ENCODE assay signal across 20 mouse cellular contexts in the genomic region with DNA sequence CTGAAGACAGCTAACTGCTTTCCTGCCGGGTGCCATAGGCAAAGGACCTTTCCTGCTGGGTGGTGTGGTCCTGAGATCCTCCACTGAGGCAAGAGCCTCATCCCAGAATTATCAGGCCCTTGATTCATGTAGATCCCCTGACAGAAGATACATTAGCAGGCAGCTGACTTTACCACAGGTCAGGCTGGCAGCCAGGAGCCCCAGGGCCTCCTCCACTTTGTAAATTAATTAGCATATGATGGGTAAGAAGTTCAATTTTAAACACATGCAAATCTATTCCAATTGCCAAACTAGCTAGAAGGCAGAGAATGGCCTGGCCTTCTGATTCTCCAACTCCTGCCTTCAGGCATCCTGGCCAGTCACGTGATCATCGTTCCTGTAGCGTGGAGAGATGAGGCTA. TPM values are rescaled to one million over a fixed set of nuclear protein-coding genes. Genes with fewer than 3 reads are reported as not detected.
A peak's percentile ranks its signal among the peaks of the same experiment; 100 is the strongest.
DNase-seq lines count a peak whose midpoint lies in the region; ATAC-seq lines count a peak whose summit lies in the region.
"Had no signal": no experiment of that assay in that cellular context is flagged by ENCODE, and none has a peak within 500 bp of the region (broad histone marks: within the 10 kb centered on the region; RNA-seq: fewer than 3 reads in every experiment).

No protein-coding gene starts in this region.

- H3K4me1 ChIP-seq in hindbrain, embryonic 16.5 days (ENCODE audit: control insufficient read depth, insufficient read depth, low read depth, low read length): no peaks in the 10 kb centered on the region; the same call in 1 of the 2 replicates
- no peaks in the 10 kb centered on the region; the same call in 1 of the 2 replicates for H3K4me1 ChIP-seq in hindbrain, embryonic 10.5 days (replicated peaks)
- H3K4me1 ChIP-seq: embryonic facial prominence, embryonic 10.5 days; forebrain, embryonic 10.5 days had no signal

- intact Hi-C loops in gastrocnemius, postnatal 14 days (cut with DNase I; ENCODE audit: low total_unique reads): no loop called here

- H3K4me2 ChIP-seq in hindbrain, embryonic 16.5 days (ENCODE audit: low read length): no peak overlapping the region
- H3K4me2 ChIP-seq: heart, embryonic 11.5 days; heart, embryonic 15.5 days; hindbrain, embryonic 15.5 days had no signal

- no peak overlapping the region for H3K9ac ChIP-seq in hindbrain, embryonic 16.5 days (ENCODE audit: low read depth, low read length)
- H3K9ac ChIP-seq: heart, embryonic 15.5 days; hindbrain, embryonic 15.5 days had no signal

- 59% methylated on average over 4 of the region's 4 CpGs for WGBS in hindbrain, embryonic 16.5 days
- 83% methylated on average over 4 of the region's 4 CpGs for WGBS in hindbrain, embryonic 10.5 days

- no peaks in the 10 kb centered on the region for H3K36me3 ChIP-seq in hindbrain, embryonic 16.5 days (ENCODE audit: control insufficient read depth, insufficient read depth, low read length)
- H3K36me3 ChIP-seq in hindbrain, embryonic 10.5 days: no peaks in the 10 kb centered on the region
- H3K36me3 ChIP-seq: embryonic facial prominence, embryonic 10.5 days; forebrain, embryonic 10.5 days; heart, embryonic 15.5 days; hindbrain, embryonic 15.5 days had no signal

- DNase-seq in hindbrain, embryonic 10.5 days (ENCODE audit: low spot score): no peak
- DNase-seq in ZHBTc4 (ENCODE audit: low read depth, low spot score): peak; percentile 10
- DNase-seq in cerebellum, adult 9-10 months: peak; percentile 42
- DNase-seq in cerebellum, postnatal 25 days: peak; percentile 27 to 32
- no peak for DNase-seq in gastrocnemius, postnatal 14 days
- no peak for DNase-seq in layer of hippocampus, postnatal 14 days (ENCODE audit: low spot score in 2 of 2)
- DNase-seq: adrenal gland, postnatal 14 days; heart, adult 2 months; kidney, adult 9 months had no signal

- H3K4me3 ChIP-seq in hindbrain, embryonic 16.5 days (ENCODE audit: low read length): no peak overlapping the region
- no peak overlapping the region for H3K4me3 ChIP-seq in hindbrain, embryonic 10.5 days
- H3K4me3 ChIP-seq: embryonic facial prominence, embryonic 10.5 days; forebrain, embryonic 10.5 days; heart, adult 2 months; heart, embryonic 15.5 days; hindbrain, embryonic 15.5 days had no signal

- H3K27me3 ChIP-seq in hindbrain, embryonic 16.5 days (replicated peaks; ENCODE audit: control insufficient read depth, insufficient read depth, low read length): no peaks in the 10 kb centered on the region
- no peaks in the 10 kb centered on the region for H3K27me3 ChIP-seq in hindbrain, embryonic 10.5 days (ENCODE audit: insufficient read depth, poor library complexity, severe bottlenecking)
- H3K27me3 ChIP-seq: heart, embryonic 15.5 days; hindbrain, embryonic 15.5 days had no signal

- H3K27ac ChIP-seq in hindbrain, embryonic 16.5 days (ENCODE audit: low read depth, low read length): no peak overlapping the region
- H3K27ac ChIP-seq in hindbrain, embryonic 10.5 days: no peak overlapping the region
- H3K27ac ChIP-seq: embryonic facial prominence, embryonic 10.5 days; forebrain, embryonic 10.5 days; heart, adult 2 months; heart, embryonic 15.5 days; hindbrain, embryonic 15.5 days; kidney, postnatal 0 days had no signal

- ATAC-seq in hindbrain, embryonic 16.5 days: peak; percentile 46; the same call in 1 of the 2 replicates
- no peak for ATAC-seq in erythroid progenitor cell, adult 5-6 weeks (replicated peaks; ENCODE audit: low FRiP score, poor library complexity, severe bottlenecking)
- ATAC-seq: forebrain, embryonic 14.5 days; inflammation-experienced regulatory T-cells, adult 6 months; intestine, postnatal 0 days had no signal

- no peaks in the 10 kb centered on the region for H3K9me3 ChIP-seq in hindbrain, embryonic 16.5 days (ENCODE audit: control insufficient read depth, low read length)
- no peaks in the 10 kb centered on the region for H3K9me3 ChIP-seq in hindbrain, embryonic 10.5 days
- H3K9me3 ChIP-seq: embryonic facial prominence, embryonic 10.5 days; heart, embryonic 15.5 days; hindbrain, embryonic 15.5 days had no signal

RNA-seq across cellular contexts. Expression of a gene that starts 56.2 kb away (rescaled TPM):
- 0.15 and 0.56 TPM in 2 replicates for polyA plus RNA-seq in hindbrain, embryonic 16.5 days (2015; fragmentation: Nextera tagmentation; extraction: Ambion mirVana)
- 0.08 and 0.20 TPM in 2 replicates for polyA plus RNA-seq in hindbrain, embryonic 10.5 days (2016; fragmentation: Nextera tagmentation; extraction: Ambion mirVana)
- not detected in 2 replicates for total RNA-seq in erythroid progenitor cell, adult 5-6 weeks (2015; ENCODE audit: low replicate concordance)
- not detected in 2 replicates for total RNA-seq in erythroid progenitor cell, adult 5-6 weeks (2017; ENCODE audit: low replicate concordance)
- under 1 TPM; 0.33 to 0.35 TPM for total RNA-seq in gastrocnemius, postnatal 14 days (2021)
- under 1 TPM; 0.23 to 0.26 TPM for total RNA-seq in layer of hippocampus, postnatal 14 days (2021)
- polyA plus RNA-seq: inflammation-experienced regulatory T-cells, adult 6 months had no signal

Comparison
In these comparisons a context has a peak if more than half of its experiments do, and no peak if none do; other contexts are left out.
1. DNase-seq: peak in ZHBTc4 (single experiment), cerebellum, adult 9-10 months (single experiment) and cerebellum, postnatal 25 days (2 of 2); none in hindbrain, embryonic 10.5 days (single experiment), gastrocnemius, postnatal 14 days (single experiment) and layer of hippocampus, postnatal 14 days (0 of 2).